Mouse (Mus musculus): ENCODE data around the gene Krtap28-10. TPM values are rescaled to one million over a fixed set of nuclear protein-coding genes. Genes with fewer than 3 reads are reported as not detected.

Krtap28-10 gene
- polyA plus RNA-seq, 1 experiment, result not detected

DNA sequence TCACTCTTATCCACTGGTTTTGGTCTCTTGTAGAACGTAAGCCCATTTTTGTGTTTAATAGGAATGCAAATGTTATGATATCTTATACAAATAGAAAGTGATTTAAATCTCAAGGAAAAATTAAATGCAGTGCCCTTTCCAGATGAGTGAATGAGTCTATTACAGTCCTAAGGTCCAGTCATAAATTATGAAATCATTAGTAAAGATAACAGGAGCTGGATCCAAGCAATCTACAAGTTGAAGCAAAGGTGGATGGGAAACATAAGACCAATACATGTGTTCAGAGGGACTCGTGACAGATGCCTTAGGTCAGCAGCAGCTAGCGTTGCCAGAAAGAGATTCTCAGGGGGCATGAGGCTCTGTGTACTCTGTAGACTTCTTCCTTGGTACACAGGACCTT, 50.7 kb downstream of the Krtap28-10 start:
- 86% methylated on average over 3 of the region's 3 CpGs for WGBS
- no peaks in the 10 kb centered on the region for H3K4me1 ChIP-seq (ENCODE audit: control insufficient read depth, insufficient read depth, insufficient read length)
- no peak for DNase-seq (ENCODE audit: low read depth in 1 of 2, low spot score in 2 of 2)
- H3K27me3 ChIP-seq (ENCODE audit: control insufficient read depth, insufficient read depth, low read length), result no peaks in the 10 kb centered on the region
- H3K27ac ChIP-seq (ENCODE audit: insufficient read depth, low read length), result no peak overlapping the region
- no peaks in the 10 kb centered on the region for H3K36me3 ChIP-seq (ENCODE audit: control insufficient read depth, insufficient read depth, low read length)
- TF ChIP-seq CTCF (IDR thresholded peaks at IDR 0.05; ENCODE audit: extremely low read depth, insufficient read depth, insufficient read length, insufficient replicate concordance) (no peak), POLR2A (IDR thresholded peaks at IDR 0.05; ENCODE audit: low read depth, low read length) (no peak)
- no peak overlapping the region for H3K4me3 ChIP-seq (ENCODE audit: extremely low read depth, insufficient read depth, insufficient read length)

Other genes with a start within 250 kb of the Krtap28-10 start
- gene Agfg1, start 203.0 kb downstream of the Krtap28-10 start, polyA plus RNA-seq (2012; rRNA removed), result 32.2 and 41.1 TPM in 2 replicates
- gene A030005L19Rik, start 129.2 kb downstream of the Krtap28-10 start, polyA plus RNA-seq (2012; rRNA removed), result 1.2 and 1.4 TPM in 2 replicates
- not detected in 2 replicates for gene A030014E15Rik, start 117.6 kb downstream of the Krtap28-10 start, polyA plus RNA-seq (2012; rRNA removed)
- not detected in 2 replicates for gene Gm6217, start 111.1 kb downstream of the Krtap28-10 start, polyA plus RNA-seq (2012; rRNA removed)
- not detected in 2 replicates for gene A030003K21Rik, start 99.1 kb downstream of the Krtap28-10 start, polyA plus RNA-seq (2012; rRNA removed)
- gene Gm7544, start 86.5 kb downstream of the Krtap28-10 start, polyA plus RNA-seq (2012; rRNA removed), result not detected in 2 replicates
- not detected in 2 replicates for gene Gm47955, start 82.2 kb downstream of the Krtap28-10 start, polyA plus RNA-seq (2012; rRNA removed)
- not detected in 2 replicates for gene Gm47959, start 41.9 kb downstream of the Krtap28-10 start, polyA plus RNA-seq (2012; rRNA removed)
- 0.13 and 0.21 TPM in 2 replicates for gene Slc19a3, start 4.0 kb downstream of the Krtap28-10 start, polyA plus RNA-seq (2012; rRNA removed)
- not detected in 2 replicates for gene Gm47969, start 2.5 kb upstream of the Krtap28-10 start, polyA plus RNA-seq (2012; rRNA removed)
- gene A030005K14Rik, start 16.9 kb upstream of the Krtap28-10 start, polyA plus RNA-seq (2012; rRNA removed), result not detected in 2 replicates
- gene Krtap28-13, start 18.4 kb upstream of the Krtap28-10 start, polyA plus RNA-seq (2012; rRNA removed), result not detected in 2 replicates
- gene Ccl20, start 74.3 kb upstream of the Krtap28-10 start, polyA plus RNA-seq (2012; rRNA removed), result not detected in 2 replicates
- gene Daw1, start 117.3 kb upstream of the Krtap28-10 start, polyA plus RNA-seq (2012; rRNA removed), result not detected in 2 replicates